Mouse (Mus musculus) heart, embryonic 16.5 days (tissue): ENCODE measurements around the gene Papss2. TPM values are rescaled to one million over a fixed set of nuclear protein-coding genes. Genes with fewer than 3 reads are reported as not detected.

Experiments
- ATAC-seq: fragments of 200-750 bp; cut with Nextera tagmentation; replicated peaks from 2 replicates; pipeline ENCODE4 v1.8.0; 2017; ENCODE audit warnings: moderate number of reproducible peaks; ENCODE audit not compliant: insufficient read depth, low FRiP score; ENCODE audit errors: extremely low read depth
- H3K27ac ChIP-seq: fragments of 300-500 bp; sonication (generic); 2 replicates; pipeline ENCODE4 v1.5.1; 2014; ENCODE audit warnings: mild to moderate bottlenecking, low read length, control low read depth, moderate library complexity
- H3K27me3 ChIP-seq: fragments of 300-500 bp; sonication (generic); 2 replicates; pipeline ENCODE4 v1.6.1; 2014; ENCODE audit warnings: low read length, mixed read lengths; ENCODE audit not compliant: control insufficient read depth, insufficient read depth
- H3K36me3 ChIP-seq: fragments of 300-500 bp; sonication (generic); 2 replicates; pipeline ENCODE4 v1.6.1; 2014; ENCODE audit not compliant: control insufficient read depth, insufficient read depth
- H3K4me1 ChIP-seq: fragments of 300-500 bp; sonication (generic); 2 replicates; pipeline ENCODE4 v1.6.1; 2014; ENCODE audit warnings: low read length, mixed read lengths; ENCODE audit not compliant: control insufficient read depth, insufficient read depth
- H3K4me2 ChIP-seq: fragments of 300-500 bp; sonication (generic); 2 replicates; pipeline ENCODE4 v1.6.1; 2014; ENCODE audit warnings: low read depth, mild to moderate bottlenecking, control low read depth, low read length
- H3K4me3 ChIP-seq: fragments of 300-500 bp; sonication (generic); 2 replicates; pipeline ENCODE4 v1.5.1; 2014; ENCODE audit warnings: mild to moderate bottlenecking, control low read depth, low read length
- H3K9ac ChIP-seq: fragments of 300-500 bp; sonication (generic); 2 replicates; pipeline ENCODE4 v1.6.1; 2014; ENCODE audit warnings: low read length, control low read depth
- H3K9me3 ChIP-seq: fragments of 300-500 bp; sonication (generic); replicated peaks from 2 replicates; pipeline ENCODE4 v1.6.1; 2016; ENCODE audit warnings: low read length; ENCODE audit not compliant: control insufficient read depth
- WGBS: fragments of 180-500 bp; shearing (Covaris S2); extraction: QIAGEN DNeasy Blood & Tissue Kit; methylation state at CpG from one replicate; pipeline ENCODE4 v1.1.7; 2014; 5-methylcytosine and 5-hydroxymethylcytosine counted together
- polyA plus RNA-seq: library from polyadenylated mRNA; unstranded; fragments of >200 nt; fragmentation: Nextera tagmentation; extraction: Ambion mirVana; gene quantifications from 2 replicates; pipeline ENCODE4 v1.2.1, GENCODE M21; 2015

The Papss2 gene
- 5.2 and 5.8 TPM in 2 replicates for polyA plus RNA-seq

DNA sequence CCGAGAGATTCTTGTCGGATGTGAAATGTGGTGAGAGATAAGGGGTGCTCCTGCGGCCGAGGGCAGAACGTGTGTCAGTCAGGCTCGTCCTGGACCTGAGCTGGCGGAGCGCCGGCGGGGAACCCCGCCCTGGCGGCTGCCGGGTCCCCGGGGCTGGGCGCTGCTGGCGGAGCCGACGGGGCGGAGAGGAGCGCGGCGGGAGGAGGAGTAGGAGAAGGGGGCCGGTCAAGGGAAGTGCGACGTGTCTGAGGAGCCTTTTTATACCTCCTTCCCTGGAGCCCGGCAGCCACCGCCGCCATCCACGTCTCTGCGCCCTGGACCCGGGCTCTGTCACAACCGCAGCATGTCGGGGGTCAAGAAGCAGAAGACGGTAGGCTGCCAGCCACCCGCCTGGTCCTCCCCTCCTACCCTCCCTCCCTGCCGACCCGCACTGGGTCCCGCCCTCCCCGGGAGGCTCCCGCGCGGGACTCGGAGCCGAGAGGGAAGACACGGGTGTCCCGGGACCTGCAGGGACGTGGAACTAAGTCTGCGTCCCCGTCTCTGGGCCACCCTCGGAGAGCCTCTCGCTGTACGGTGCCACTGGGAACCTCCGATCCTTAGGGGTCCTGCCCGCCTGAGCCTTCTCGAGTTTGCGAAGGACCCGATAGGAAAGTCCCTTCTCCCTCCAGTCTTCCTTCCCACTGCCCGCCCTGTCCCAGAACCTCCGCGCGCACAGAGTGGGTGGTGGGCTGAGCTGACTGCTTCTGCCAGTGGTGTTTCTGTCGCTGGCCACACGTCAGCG, at the start of gene Papss2:
TSS of gene Papss2 (plus strand) at position 285 of the 781 bp plus-strand sequence.
- H3K27me3 ChIP-seq: peaks cover 5% of the 10 kb centered on the region; the same call in 1 of the 2 replicates
- WGBS: under 1% methylated on average over 50 of the region's 64 CpGs
- H3K4me3 ChIP-seq: peak within 1 kb of the TSS; percentile 71
- H3K4me1 ChIP-seq: no peaks in the 10 kb centered on the region
- H3K36me3 ChIP-seq: no peaks in the 10 kb centered on the region
- H3K27ac ChIP-seq: no peak within 1 kb of the TSS
- peak within 1 kb of the TSS; percentile 75 for H3K9ac ChIP-seq
- H3K4me2 ChIP-seq: peak within 1 kb of the TSS; percentile 85
- no peaks in the 10 kb centered on the region for H3K9me3 ChIP-seq
- peak; percentile 88 for ATAC-seq

DNA sequence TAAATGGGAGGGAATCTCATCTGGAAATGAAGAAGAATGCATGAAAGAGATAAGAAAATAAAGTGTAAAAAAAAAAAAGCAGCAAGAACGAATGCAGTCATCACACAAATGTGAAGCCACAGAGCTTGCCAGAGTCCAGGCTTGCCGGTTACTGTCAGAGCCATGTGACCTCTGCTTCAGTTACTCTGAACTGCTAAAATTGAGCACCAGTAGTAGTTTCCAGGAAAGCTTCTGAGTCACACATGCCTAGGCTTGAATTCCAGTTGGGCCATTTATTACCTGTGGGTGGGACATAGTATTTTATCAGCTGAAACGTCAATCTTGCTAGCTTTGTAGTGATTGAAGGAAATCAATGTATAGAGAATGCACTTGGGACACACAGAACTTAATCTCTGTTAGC, 48.2 kb upstream of the Papss2 start:
- WGBS: 49% methylated on average over 3 of the region's 3 CpGs
- H3K27ac ChIP-seq: no peak overlapping the region
- H3K4me3 ChIP-seq: no peak overlapping the region
- H3K4me2 ChIP-seq: no peak overlapping the region
- H3K27me3 ChIP-seq: no peaks in the 10 kb centered on the region
- no peak overlapping the region for H3K9ac ChIP-seq
- H3K9me3 ChIP-seq: no peaks in the 10 kb centered on the region
- ATAC-seq: no peak
- no peaks in the 10 kb centered on the region for H3K4me1 ChIP-seq
- H3K36me3 ChIP-seq: no peaks in the 10 kb centered on the region

DNA sequence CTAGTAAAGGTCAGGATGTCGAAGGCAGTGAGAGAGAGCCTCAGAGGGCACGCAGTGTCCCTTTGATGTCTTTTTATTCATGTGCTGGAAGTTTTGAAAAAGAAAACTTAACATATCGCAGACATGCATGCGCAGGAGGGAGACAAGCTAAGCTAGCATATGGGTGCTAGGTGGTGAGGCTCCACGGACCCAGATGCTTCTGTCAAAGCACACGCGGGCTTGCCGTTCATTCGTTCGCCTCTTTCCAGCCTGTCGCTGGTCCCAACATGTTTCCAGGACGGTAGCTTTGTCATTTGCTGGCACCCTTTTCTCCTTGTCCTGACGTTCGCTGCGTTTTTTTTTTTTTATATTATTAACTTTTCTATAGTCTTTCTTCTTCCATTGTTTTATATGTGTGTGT, 47.4 kb upstream of the Papss2 start:
- Histone ChIP-seq H3K9ac (no peak overlapping the region), H3K4me2 (no peak overlapping the region), H3K9me3 (no peaks in the 10 kb centered on the region), H3K4me1 (no peaks in the 10 kb centered on the region), H3K27ac (no peak overlapping the region), H3K4me3 (no peak overlapping the region), H3K36me3 (no peaks in the 10 kb centered on the region), H3K27me3 (no peaks in the 10 kb centered on the region)
- 89% methylated on average over 15 of the region's 15 CpGs for WGBS
- no peak for ATAC-seq

- Histone ChIP-seq H3K4me2 (no peak overlapping the region), H3K4me1 (no peaks in the 10 kb centered on the region), H3K36me3 (no peaks in the 10 kb centered on the region), H3K4me3 (no peak overlapping the region), H3K27ac (no peak overlapping the region), H3K9ac (no peak overlapping the region), H3K9me3 (no peaks in the 10 kb centered on the region), H3K27me3 (no peaks in the 10 kb centered on the region)
- 66% methylated on average over 5 of the region's 5 CpGs for WGBS
- no peak for ATAC-seq
These were observed 45.1 kb upstream of the Papss2 start for GRCm38 (mm10) chr19:32550446-32550845.

DNA sequence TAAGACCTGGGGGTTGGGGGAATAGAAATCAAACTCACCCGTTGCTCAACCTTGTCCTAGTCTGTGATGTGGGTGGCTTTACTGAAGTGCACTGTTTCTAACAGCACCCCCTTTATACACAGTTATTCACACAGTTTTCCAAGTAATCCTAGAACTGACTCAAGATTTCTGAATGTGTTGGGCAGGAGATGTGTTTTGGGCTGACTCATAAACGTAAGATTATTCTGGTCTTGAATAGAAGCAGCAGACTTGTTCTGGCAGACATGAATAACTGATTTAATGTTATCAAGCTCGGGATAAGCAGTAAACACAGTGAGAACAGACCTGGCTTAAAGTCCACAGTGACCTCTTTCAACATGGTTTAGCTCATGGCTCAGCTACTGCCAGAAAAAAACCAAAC, 44.1 kb upstream of the Papss2 start:
- no peak overlapping the region for H3K4me2 ChIP-seq
- H3K4me3 ChIP-seq: no peak overlapping the region
- WGBS: 49% methylated on average over 3 of the region's 3 CpGs
- no peaks in the 10 kb centered on the region for H3K27me3 ChIP-seq
- no peaks in the 10 kb centered on the region for H3K36me3 ChIP-seq
- H3K27ac ChIP-seq: no peak overlapping the region
- H3K4me1 ChIP-seq: no peaks in the 10 kb centered on the region
- no peak; the same call in 1 of the 2 replicates for ATAC-seq
- H3K9me3 ChIP-seq: no peaks in the 10 kb centered on the region
- no peak overlapping the region for H3K9ac ChIP-seq

- WGBS: 49% methylated on average over 1 of the region's 1 CpGs
- H3K9me3 ChIP-seq: no peaks in the 10 kb centered on the region
- no peak for ATAC-seq
- H3K4me3 ChIP-seq: no peak overlapping the region
- H3K36me3 ChIP-seq: no peaks in the 10 kb centered on the region
- no peaks in the 10 kb centered on the region for H3K27me3 ChIP-seq
- H3K4me2 ChIP-seq: no peak overlapping the region
- H3K9ac ChIP-seq: no peak overlapping the region
- no peaks in the 10 kb centered on the region for H3K4me1 ChIP-seq
- H3K27ac ChIP-seq: no peak overlapping the region
These were observed 43.5 kb upstream of the Papss2 start for GRCm38 (mm10) chr19:32552106-32552505.

DNA sequence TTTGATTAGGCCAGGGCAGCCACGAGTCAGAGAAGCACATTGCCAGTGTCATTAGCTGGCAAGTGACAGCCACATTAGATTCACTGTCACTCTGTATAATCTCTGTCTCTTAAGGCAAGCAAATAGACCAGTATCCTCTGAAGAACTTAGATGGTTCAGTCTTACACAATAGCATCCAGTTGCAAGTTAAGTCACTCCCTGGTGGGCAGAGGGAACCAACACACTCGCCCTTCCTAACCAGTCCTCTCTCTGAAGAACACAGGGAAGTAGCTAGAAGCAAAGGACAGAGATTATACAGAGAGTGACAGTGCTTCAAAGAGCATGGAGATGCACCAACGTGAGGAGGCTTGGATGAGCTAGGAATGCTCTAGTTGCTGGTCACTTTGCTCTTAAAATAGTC, 42.3 kb upstream of the Papss2 start:
- ATAC-seq: no peak
- Histone ChIP-seq H3K36me3 (no peaks in the 10 kb centered on the region), H3K9me3 (no peaks in the 10 kb centered on the region), H3K4me1 (no peaks in the 10 kb centered on the region), H3K4me3 (no peak overlapping the region), H3K27me3 (no peaks in the 10 kb centered on the region), H3K9ac (no peak overlapping the region), H3K27ac (no peak overlapping the region), H3K4me2 (no peak overlapping the region)
- 66% methylated on average over 3 of the region's 3 CpGs for WGBS

GRCm38 (mm10) chr19:32555257-32555656, 40.3 kb upstream of the Papss2 start:
- Histone ChIP-seq H3K27ac (no peak overlapping the region), H3K4me3 (no peak overlapping the region), H3K9me3 (no peaks in the 10 kb centered on the region), H3K36me3 (no peaks in the 10 kb centered on the region), H3K4me2 (no peak overlapping the region), H3K9ac (no peak overlapping the region), H3K27me3 (no peaks in the 10 kb centered on the region), H3K4me1 (no peaks in the 10 kb centered on the region)
- ATAC-seq: no peak
- WGBS: 43% methylated on average over 3 of the region's 3 CpGs

- Histone ChIP-seq H3K4me1 (peaks cover 6% of the 10 kb centered on the region; the same call in 1 of the 2 replicates), H3K9ac (no peak overlapping the region), H3K27me3 (no peaks in the 10 kb centered on the region), H3K4me3 (no peak overlapping the region), H3K36me3 (no peaks in the 10 kb centered on the region), H3K9me3 (no peaks in the 10 kb centered on the region), H3K27ac (no peak overlapping the region), H3K4me2 (no peak overlapping the region)
- ATAC-seq: no peak
- WGBS: 68% methylated on average over 8 of the region's 8 CpGs
These were observed 28.6 kb upstream of the Papss2 start for GRCm38 (mm10) chr19:32567025-32567424.
